Comparison of ENCODE assay signal across 9 mouse cellular contexts in the genomic region with DNA sequence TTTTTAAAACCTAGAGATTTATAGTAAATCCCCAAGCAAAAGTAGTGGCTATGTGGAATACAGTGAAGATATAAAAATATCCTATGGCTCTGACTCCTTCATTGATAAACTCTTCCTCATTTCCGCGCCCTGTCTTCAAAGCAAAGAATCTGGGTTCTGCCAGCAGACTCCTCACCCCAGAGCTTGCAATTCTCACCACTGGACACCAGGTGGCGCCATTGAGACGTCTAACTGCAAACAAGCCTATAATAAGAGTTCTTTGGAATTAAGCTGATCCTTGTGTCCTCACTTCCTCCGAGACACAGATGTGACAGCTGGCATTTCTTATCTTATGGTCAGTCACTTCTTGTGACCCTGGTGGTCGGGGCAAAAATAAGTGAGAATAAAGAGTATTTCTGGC.
DNase-seq lines count a peak whose midpoint lies in the region; ATAC-seq and TF ChIP-seq lines count a peak whose summit lies in the region.
"Had no signal": no experiment of that assay in that cellular context is flagged by ENCODE, and none has a peak within 500 bp of the region (broad histone marks: within the 10 kb centered on the region; RNA-seq: fewer than 3 reads in every experiment).

No protein-coding gene starts in this region.

- no peaks in the 10 kb centered on the region; the same call in 1 of the 2 replicates for H3K27me3 ChIP-seq in kidney, adult 2 months (replicated peaks; ENCODE audit: control insufficient read depth, insufficient read depth, low read length)
- H3K27me3 ChIP-seq in kidney, embryonic 15.5 days = no peaks in the 10 kb centered on the region
- no peaks in the 10 kb centered on the region for H3K27me3 ChIP-seq in thymus, adult 2 months (ENCODE audit: control insufficient read depth, insufficient read depth, low read length)

- no peak overlapping the region for H3K9ac ChIP-seq in kidney, embryonic 15.5 days

- intact Hi-C loops in left cerebral cortex, postnatal 14 days (cut with DNase I) = loop anchor here (5.0 kb wide), 1 partner anchor 528 kb away; no protein-coding TSS in a partner anchor

- WGBS in kidney, adult 2 months = 28% methylated on average over 6 of the region's 6 CpGs
- WGBS in kidney, embryonic 15.5 days = 35% methylated on average over 6 of the region's 6 CpGs
- WGBS in olfactory bulb, adult 2 months = 25% methylated on average over 6 of the region's 6 CpGs
- 40% methylated on average over 6 of the region's 6 CpGs for WGBS in thymus, adult 2 months

- no peak for TF ChIP-seq POLR2A in kidney, adult 2 months (IDR thresholded peaks at IDR 0.05; ENCODE audit: low read depth, low read length)
- no peak for TF ChIP-seq POLR2A in bone marrow macrophage, adult 2 months (IDR thresholded peaks at IDR 0.05; ENCODE audit: borderline replicate concordance, low read depth, low read length)
- TF ChIP-seq POLR2A in embryonic fibroblast, embryonic 13.5 days (IDR thresholded peaks at IDR 0.05; ENCODE audit: low read depth, low read length) = no peak
- TF ChIP-seq POLR2A in olfactory bulb, adult 2 months (IDR thresholded peaks at IDR 0.05; ENCODE audit: insufficient read depth, low read depth, low read length) = no peak
- TF ChIP-seq POLR2A in thymus, adult 2 months (IDR thresholded peaks at IDR 0.05; ENCODE audit: control insufficient read depth, extremely low read depth, insufficient read depth, low read length, poor library complexity) = no peak

- H3K27ac ChIP-seq in kidney, adult 2 months (ENCODE audit: insufficient read depth, low read depth, low read length) = no peak overlapping the region
- H3K27ac ChIP-seq in kidney, embryonic 15.5 days = no peak overlapping the region
- H3K27ac ChIP-seq in bone marrow macrophage, adult 2 months (ENCODE audit: insufficient read depth, low read depth, low read length) = no peak overlapping the region
- H3K27ac ChIP-seq in embryonic fibroblast, embryonic 13.5 days (ENCODE audit: insufficient read depth, low read length) = no peak overlapping the region
- no peak overlapping the region for H3K27ac ChIP-seq in olfactory bulb, adult 2 months (ENCODE audit: insufficient read depth, low read depth, low read length)
- no peak overlapping the region for H3K27ac ChIP-seq in thymus, adult 2 months (ENCODE audit: control insufficient read depth, insufficient read depth, low read length)

- peak; percentile 67 for DNase-seq in kidney, adult 2 months
- peak; percentile 76 for DNase-seq in heart, postnatal 4 days
- DNase-seq in left cerebral cortex, postnatal 14 days (ENCODE audit: low spot score in 2 of 2) = peak; percentile 85 to 86
- DNase-seq in thymus, adult 2 months = peak; percentile 54

- H3K9me3 ChIP-seq in kidney, embryonic 15.5 days (replicated peaks) = no peaks in the 10 kb centered on the region

- no peak for ATAC-seq in kidney, embryonic 15.5 days (replicated peaks; ENCODE audit: low FRiP score)

- H3K4me2 ChIP-seq in kidney, embryonic 15.5 days = no peak overlapping the region

- TF ChIP-seq CTCF in kidney, adult 2 months (conservative IDR thresholded peaks at IDR 0.05; ENCODE audit: insufficient read depth, insufficient read length, low read depth, low read length) = peak; percentile 76
- peak; percentile 60; the same call in 1 of the 2 replicates for TF ChIP-seq CTCF in bone marrow macrophage, adult 2 months (IDR thresholded peaks at IDR 0.05; ENCODE audit: low read depth, low read length)
- peak; percentile 53 for TF ChIP-seq CTCF in embryonic fibroblast, embryonic 13.5 days (IDR thresholded peaks at IDR 0.05; ENCODE audit: borderline replicate concordance, insufficient read depth, low read length)
- peak; percentile 50; the same call in 1 of the 2 replicates for TF ChIP-seq CTCF in olfactory bulb, adult 2 months (IDR thresholded peaks at IDR 0.05; ENCODE audit: insufficient read depth, low read depth, low read length)
- peak; percentile 24; the same call in 1 of the 2 replicates for TF ChIP-seq CTCF in thymus, adult 2 months (IDR thresholded peaks at IDR 0.05; ENCODE audit: borderline replicate concordance, control insufficient read depth, extremely low read depth, insufficient read depth, low read length, poor library complexity)

- no peaks in the 10 kb centered on the region for H3K4me1 ChIP-seq in kidney, adult 2 months (ENCODE audit: control insufficient read depth, insufficient read depth, low read length)
- H3K4me1 ChIP-seq in kidney, embryonic 15.5 days = no peaks in the 10 kb centered on the region
- no peaks in the 10 kb centered on the region for H3K4me1 ChIP-seq in bone marrow macrophage, adult 2 months (ENCODE audit: control insufficient read depth, insufficient read depth, low read length)
- H3K4me1 ChIP-seq in embryonic fibroblast, embryonic 13.5 days (ENCODE audit: control insufficient read depth, insufficient read depth, low read length) = no peaks in the 10 kb centered on the region
- no peaks in the 10 kb centered on the region for H3K4me1 ChIP-seq in olfactory bulb, adult 2 months (ENCODE audit: control insufficient read depth, insufficient read depth, low read length)
- no peaks in the 10 kb centered on the region for H3K4me1 ChIP-seq in thymus, adult 2 months (replicated peaks; ENCODE audit: control insufficient read depth, insufficient read depth, low read length)

- H3K36me3 ChIP-seq in kidney, adult 2 months (ENCODE audit: control insufficient read depth, insufficient read depth, low read length) = no peaks in the 10 kb centered on the region
- H3K36me3 ChIP-seq in kidney, embryonic 15.5 days = no peaks in the 10 kb centered on the region
- H3K36me3 ChIP-seq in thymus, adult 2 months (ENCODE audit: control insufficient read depth, insufficient read depth, low read length) = no peaks in the 10 kb centered on the region

- H3K4me3 ChIP-seq in kidney, adult 2 months (ENCODE audit: insufficient read depth, low read depth, low read length) = no peak overlapping the region
- H3K4me3 ChIP-seq in kidney, embryonic 15.5 days (replicated peaks) = no peak overlapping the region
- no peak overlapping the region for H3K4me3 ChIP-seq in bone marrow macrophage, adult 2 months (ENCODE audit: insufficient read depth, low read length)
- H3K4me3 ChIP-seq in embryonic fibroblast, embryonic 13.5 days (ENCODE audit: insufficient read depth, low read length) = no peak overlapping the region
- H3K4me3 ChIP-seq in olfactory bulb, adult 2 months (ENCODE audit: insufficient read depth, low read depth, low read length) = no peak overlapping the region
- no peak overlapping the region for H3K4me3 ChIP-seq in thymus, adult 2 months (ENCODE audit: control insufficient read depth, insufficient read depth, low read length)
- H3K4me3 ChIP-seq: erythroblast, embryonic 14.5 days had no signal

Comparison
In these comparisons a context has a peak if more than half of its experiments do, and no peak if none do; other contexts are left out.
1. CTCF ChIP-seq: peak in every context shown above with its lines; median percentile 76 in kidney, adult 2 months; 60 in bone marrow macrophage, adult 2 months; 53 in embryonic fibroblast, embryonic 13.5 days; 50 in olfactory bulb, adult 2 months; 24 in thymus, adult 2 months.